Mouse (Mus musculus): ENCODE data around the gene Bard1.

Bard1 gene

DNA sequence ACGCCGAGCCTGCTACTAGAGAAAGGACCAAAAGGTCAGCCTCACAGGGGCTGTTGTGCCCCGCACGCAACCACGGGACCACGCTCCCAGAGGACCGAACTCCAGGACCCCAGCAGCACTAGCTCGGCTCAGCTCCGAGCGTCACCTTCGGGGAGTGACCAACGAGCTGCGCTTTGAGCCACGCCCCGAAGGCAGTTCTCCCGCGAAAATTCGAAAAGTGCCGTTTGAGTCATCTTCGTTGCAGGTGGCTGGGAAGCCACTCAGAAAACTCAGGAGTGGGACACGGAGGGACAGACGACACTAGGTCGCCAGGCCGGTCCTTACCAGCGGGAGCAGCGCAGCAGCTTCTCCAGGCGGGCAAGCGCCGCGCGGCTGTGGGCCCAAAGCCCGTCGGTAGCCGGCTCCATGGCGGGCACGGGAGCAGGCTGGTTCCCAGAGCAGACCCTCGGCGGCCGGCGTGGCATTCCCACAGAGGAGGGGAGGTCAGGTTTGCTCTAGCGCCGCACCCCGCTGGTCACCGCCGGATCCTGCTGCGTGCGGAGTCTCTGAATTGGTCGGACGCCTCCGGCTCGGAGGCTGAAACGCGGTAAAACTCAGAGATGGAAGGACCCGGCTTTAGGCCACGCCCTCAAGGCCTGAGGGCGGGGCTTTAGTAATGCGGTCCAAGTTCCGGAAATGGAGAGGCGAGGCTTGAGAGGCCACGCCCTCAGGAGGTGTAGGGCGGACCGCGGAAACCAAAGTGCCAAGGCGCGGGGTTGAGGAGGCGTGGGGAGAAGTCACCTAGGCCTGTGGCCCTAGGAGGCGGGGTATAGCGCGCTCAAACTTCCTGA, at the start of gene Bard1:
Bard1 (minus strand) TSS at position 803 of the 830 bp plus-strand sequence.
- DNase-seq = peak; percentile 97

GRCm38 (mm10) chr1:71127171-71127570, 24.2 kb upstream of the Bard1 start:
- DNase-seq = no peak

DNA sequence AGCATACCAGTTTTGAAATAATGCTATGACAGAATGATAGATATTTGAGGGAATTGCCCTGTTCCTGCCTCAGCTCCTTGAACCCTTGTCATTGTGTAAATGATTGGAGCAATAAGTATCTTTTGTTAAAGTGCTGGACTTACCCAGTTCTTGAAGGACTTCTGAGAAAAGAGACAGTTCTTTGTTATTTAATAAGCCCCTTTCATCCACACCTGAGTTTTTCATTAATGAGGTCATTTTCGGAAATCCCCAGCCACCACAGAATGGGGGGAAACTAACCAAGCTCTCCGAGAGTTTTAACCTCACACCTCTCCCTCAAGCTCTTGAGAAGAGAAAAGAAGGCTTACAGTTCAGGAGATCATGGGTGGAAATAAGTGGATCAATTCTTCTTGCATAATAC, 15.6 kb upstream of the Bard1 start:
- no peak for DNase-seq

GRCm38 (mm10) chr1:71117253-71117652, 14.3 kb upstream of the Bard1 start:
- no peak for DNase-seq

GRCm38 (mm10) chr1:71115781-71116180, 12.8 kb upstream of the Bard1 start:
- no peak for DNase-seq

DNA sequence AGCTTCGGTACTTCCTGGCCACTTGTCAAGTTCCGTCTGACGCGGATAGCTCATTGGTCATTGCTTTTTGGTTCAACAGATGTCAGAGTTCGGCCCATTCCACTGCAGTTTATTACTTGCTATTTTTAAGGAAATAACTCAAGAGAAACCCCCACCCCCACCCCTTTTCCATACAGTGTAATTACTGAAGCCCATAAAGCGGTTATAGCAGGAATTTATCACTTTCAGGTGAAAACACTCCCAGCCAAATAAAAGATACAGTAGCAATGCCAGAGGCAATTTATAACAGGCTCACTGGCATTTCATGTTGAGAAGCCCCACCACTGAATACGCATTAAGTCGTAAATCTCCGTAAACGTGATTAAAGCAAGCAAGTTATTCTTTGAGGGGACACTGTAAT, 6.9 kb upstream of the Bard1 start:
- DNase-seq = no peak

DNA sequence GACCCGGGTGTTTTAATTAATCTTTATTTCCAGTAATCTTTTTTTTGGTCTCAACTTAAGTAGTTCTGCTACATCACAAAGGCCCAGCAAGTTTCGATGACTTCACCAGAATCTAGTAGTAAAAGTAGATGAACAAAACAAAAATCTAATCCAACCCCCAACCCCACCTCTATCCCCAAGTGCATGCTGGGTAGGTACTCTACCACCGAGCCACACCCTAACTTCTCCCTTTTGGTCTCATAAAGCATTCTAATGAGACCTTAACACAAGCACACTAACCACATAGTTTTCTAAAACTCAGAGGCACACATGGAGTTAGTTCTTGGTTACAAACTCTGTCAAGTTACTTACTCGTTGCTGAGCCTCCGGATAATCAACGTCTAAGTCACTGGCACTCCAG, 3.2 kb upstream of the Bard1 start:
- DNase-seq = no peak

GRCm38 (mm10) chr1:71105724-71106123, 2.8 kb upstream of the Bard1 start:
- DNase-seq = no peak

- DNase-seq = no peak
These were observed 373 bp upstream of the Bard1 start for GRCm38 (mm10) chr1:71103174-71103864.

- DNase-seq = no peak
These were observed 1.5 kb downstream of the Bard1 start for GRCm38 (mm10) chr1:71101369-71101970.

DNA sequence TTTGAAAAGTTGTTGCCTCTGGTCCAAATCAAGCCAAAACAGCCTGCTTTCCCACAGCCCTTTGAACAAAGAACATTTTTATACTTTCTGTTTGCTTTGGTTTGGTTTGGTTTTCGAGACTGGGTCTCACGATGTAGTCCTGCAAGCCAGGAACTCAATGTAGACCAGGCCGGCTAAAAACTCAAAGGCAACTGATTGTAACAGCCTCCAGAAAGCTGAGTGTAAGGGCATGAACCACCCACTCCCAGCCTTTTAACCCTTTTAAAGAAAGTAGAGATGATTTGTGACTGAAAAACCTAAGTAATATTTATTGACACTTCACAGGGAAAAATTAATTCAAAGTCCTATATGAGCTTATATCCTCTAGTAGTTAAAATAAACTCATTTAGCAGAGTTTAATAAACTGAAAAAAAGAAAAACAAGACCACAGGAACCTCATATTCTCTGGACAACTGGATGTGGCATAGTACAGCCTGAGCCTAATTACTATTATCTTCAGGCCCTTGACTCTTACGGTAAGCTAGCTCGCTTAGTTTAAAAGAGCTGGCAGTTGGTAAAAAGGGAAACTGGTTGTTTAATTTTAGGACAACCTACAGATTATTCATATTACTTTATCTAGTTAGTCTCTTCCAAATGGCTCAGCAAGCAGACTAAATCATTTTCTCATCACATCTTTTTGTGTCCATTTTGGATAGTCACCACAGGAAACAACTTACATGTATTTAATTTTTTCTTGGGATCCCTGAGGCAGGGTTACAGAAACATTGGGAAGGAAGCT, 2.2 kb downstream of the Bard1 start:
- DNase-seq = no peak

GRCm38 (mm10) chr1:71099945-71100515, 2.9 kb downstream of the Bard1 start:
- DNase-seq = no peak

DNA sequence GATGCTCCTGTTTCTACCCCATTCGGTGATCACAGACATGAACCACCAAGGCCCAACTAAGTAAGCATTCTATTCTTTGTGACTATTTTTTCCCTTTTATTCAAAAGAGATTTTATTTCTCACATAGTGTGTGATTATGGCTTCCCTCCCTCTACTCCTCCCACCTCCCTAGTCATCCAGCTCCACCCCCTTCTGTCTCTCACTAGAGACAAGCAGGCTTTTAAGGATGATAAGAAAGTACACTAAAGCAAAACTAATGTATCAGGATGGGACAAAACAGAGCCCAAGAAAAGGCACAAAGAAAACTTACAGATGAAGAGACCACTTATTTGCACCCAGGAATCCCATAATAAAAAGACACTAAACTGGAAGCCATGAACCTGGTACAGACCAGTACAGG, 6.9 kb downstream of the Bard1 start:
- no peak for DNase-seq

DNA sequence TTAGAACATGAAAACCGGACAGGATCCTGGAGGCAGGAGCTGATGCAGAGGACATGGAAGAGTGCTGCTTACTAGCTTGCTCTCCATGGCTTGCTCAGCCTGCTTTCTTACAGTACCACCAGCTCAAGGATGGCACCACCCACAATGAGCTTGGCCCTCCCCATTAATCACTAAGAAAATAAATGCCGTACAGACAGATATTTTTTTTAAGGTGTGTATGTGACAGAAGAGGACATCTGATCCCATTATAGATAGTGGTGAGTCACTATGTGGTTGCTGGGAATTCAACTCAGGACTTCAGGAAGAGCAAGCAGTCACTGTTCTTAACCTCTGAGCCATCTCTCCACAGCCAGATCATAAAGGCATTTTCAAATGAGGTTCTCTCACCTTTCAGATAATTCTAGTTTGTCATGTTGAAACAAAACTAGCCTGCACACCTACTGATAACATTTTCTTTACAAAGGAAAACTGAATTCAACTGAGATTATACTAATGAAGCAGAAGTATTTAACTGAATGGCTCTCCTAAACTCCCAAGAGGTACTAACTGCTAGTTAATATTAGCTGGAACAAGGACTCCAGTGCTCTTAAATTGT, 7.6 kb downstream of the Bard1 start:
- DNase-seq = no peak

DNA sequence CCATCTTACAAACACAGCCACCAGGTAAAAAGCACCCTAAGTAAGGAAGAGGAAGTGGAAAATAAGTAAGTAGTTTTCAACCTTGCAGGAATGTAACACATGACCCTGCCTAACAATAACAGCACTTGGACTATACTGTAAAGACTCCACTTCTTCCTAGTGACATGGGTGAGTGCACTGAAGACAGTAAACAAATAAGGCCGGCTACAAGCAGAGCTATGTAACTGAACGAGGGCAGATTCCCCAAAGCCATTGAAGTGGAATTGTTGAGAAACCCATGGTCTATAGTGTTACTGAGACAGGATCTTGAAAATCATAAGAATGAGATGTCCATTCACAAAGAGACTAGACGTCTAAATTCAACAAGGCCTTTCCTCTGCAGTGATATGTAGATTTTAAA, 27.3 kb downstream of the Bard1 start:
- no peak for DNase-seq

DNA sequence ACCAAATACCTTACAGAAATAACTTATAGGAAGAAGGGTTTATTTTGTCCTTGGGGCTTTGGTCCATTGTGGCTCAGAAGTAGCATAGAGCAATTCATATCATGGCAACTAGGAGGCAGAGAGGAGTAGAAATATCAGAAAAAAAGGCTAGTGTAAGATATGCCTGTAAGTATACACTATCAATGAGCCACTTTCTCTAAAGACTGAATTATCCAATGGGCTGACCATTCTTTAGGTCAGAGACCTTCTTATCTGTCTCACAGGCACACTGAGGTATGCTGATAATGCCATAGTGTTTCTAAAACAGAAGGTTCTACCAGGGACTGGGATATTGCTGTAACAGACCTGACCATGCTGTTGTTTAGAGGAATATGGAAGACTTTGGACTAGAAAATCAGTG, 32.2 kb downstream of the Bard1 start:
- no peak for DNase-seq

DNA sequence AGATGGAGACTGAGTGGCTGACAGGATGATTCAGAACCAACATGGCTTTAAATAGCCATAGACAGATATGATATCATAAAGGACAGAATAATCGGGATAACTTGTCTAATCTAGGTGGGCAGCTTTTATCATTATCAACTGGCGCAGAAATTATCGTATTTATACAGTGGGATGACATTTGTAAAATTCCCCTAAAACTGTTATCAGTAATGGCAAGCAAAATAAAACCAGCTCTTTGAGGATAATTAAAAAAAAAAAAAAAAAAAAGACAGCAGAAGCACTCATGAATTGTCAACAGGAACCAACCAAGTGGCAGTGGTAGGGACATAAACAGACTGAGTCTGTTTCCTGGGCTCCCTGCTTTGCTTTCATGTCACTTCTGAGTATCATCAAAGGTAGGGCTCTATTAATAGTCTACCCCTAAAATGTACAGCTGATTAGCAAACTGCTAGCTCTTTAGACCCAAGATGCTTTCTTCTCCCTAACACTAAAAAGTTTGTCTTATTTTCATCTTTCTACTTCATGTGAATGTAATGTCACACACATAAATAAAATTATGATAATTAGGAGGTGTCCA, 34.1 kb downstream of the Bard1 start:
- no peak for DNase-seq

GRCm38 (mm10) chr1:71063885-71064492, 39.0 kb downstream of the Bard1 start:
- DNase-seq = no peak

DNA sequence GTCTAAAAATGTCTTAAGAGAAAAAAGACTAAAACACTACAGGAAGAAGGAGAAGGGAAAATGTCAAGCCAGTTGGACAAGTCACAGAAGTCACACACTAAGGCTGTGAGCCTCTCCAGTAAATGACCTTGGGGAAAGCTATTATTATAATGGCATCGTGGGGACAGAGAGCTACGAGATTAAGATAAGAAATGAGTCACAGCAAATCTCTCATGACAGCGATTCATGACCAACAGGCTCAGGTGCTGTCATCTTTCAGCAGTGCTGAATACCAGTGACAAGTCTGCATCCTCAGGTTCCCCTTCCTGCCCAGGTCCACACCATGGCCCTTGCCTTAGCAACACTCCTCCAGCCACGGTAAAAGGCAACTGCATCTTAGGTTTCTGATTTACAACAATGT, 46.8 kb downstream of the Bard1 start:
- no peak for DNase-seq

DNA sequence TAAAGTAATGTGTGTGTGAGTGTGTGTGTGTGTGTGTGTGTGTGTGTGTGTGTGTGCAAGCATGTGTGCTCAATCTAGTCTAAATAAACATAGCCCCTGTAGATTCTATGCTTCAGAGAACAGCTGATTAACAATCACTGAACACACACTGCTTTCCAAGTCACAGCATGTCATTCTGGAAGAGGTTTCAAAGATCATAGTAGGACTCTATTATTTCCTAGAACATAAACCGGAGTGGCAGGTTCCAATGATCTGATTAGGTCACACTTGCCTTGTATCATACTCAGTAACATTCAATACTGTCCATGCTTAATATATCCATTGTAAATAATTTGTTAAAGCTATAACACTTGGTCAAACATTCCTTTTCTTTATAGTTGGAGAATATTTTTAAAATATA, 47.5 kb downstream of the Bard1 start:
- DNase-seq = no peak

DNA sequence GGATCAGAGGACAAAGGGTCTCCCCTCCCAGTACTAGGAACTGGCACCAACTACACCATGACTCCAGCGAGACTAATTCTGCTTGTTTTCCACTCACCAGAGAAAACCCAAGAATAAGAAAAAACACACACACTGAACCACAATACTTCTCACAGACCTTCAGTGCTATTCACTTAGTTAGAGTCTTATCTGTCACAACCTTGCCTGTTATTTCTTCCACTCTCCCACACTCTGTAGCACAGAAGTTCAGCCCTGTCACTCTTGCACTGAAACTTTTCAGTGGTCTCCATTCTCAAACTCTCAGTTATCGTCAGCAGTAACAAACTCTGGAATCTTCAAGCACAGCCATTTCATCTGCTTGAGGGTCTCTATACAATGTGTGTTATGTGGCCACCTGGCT, 50.2 kb downstream of the Bard1 start:
- no peak for DNase-seq

- no peak for DNase-seq
These were observed 50.7 kb downstream of the Bard1 start for GRCm38 (mm10) chr1:71052252-71052651.
